Mouse (Mus musculus): Measurements from ENCODE around the gene Tmem182.

DNA sequence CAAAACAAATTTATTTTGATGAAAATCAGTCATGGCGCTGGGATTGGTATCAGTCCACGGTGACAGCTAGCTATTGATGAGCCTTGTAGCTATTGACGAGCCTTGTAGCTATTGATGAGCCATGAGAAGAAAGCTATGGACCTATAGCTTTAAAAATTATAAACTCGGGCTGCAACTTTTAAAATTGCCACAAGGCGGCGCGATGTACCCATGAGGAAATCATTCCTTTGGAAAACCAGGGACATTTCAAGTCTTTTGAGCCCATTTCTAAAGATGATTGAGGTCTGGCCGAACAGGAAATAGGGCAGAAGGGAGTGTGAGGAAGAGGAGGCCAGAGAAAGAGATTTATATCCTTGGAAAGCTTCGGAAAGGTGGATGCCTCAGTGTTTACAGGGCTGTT is 73.7 kb downstream of the Tmem182 start:
- TF ChIP-seq CTCF (IDR thresholded peaks at IDR 0.05) (peak; percentile 66), EP300 (IDR thresholded peaks at IDR 0.05) (no peak)
